Mouse (Mus musculus) B cell, adult 67 days (primary cell): ENCODE data around the gene Trim24. TPM values are rescaled to one million over a fixed set of nuclear protein-coding genes. Genes with fewer than 3 reads are reported as not detected.

Source experiments
- total RNA-seq, 2 experiments: library from RNA; stranded (reverse); gene quantifications; 4 replicates each; pipeline ENCODE4 v1.2.4; 2023

Gene Trim24
- 10 to 100 TPM; 85.7 to 97.4 TPM for total RNA-seq

GRCm38 (mm10) chr6:37870245-37871136, at the start of gene Trim24:
Gene Trim24, plus strand, starts transcription at chr6:37870811.

Other genes starting within 250 kb of the Trim24 start
- gene Svopl, start 176.2 kb downstream of the Trim24 start, total RNA-seq = under 1 TPM; 0.29 to 0.36 TPM
- gene Tmem213, start 238.4 kb downstream of the Trim24 start, total RNA-seq = not detected